Comparison of ENCODE assay signal across 23 mouse cellular contexts in the genomic region with DNA sequence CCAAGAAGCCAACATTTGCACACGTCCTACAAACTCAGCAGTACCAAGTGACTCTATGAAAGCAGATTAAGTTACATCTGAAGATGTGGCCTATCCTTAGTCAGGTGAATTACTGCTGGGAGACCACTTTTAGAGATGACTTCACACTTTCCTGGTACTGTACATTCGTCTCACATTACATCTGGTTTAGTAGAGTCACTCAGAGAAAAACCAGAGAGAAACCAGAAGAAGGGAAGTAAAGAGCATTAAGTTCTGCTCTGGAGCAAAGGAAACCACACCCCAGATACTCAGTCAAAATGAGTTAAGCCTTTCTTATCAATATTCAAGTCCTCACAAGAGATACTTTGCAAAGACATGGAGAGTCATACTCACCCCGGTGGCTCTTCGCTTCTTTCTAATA.
"Had no signal": no experiment of that assay in that cellular context is flagged by ENCODE, and none has a peak within 500 bp of the region (broad histone marks: within the 10 kb centered on the region; RNA-seq: fewer than 3 reads in every experiment).

No protein-coding gene starts in this region.

- H3K4me1 ChIP-seq: limb, embryonic 12.5 days; limb, embryonic 15.5 days; midbrain, embryonic 12.5 days; midbrain, embryonic 15.5 days; neural tube, embryonic 12.5 days had no signal

- H3K9me3 ChIP-seq: limb, embryonic 12.5 days; limb, embryonic 15.5 days; midbrain, embryonic 12.5 days; midbrain, embryonic 15.5 days; neural tube, embryonic 12.5 days had no signal

- H3K9ac ChIP-seq: limb, embryonic 12.5 days; limb, embryonic 15.5 days; liver, embryonic 14.5 days; liver, postnatal 0 days; lung, embryonic 14.5 days; midbrain, embryonic 12.5 days; midbrain, embryonic 15.5 days; neural tube, embryonic 12.5 days had no signal

- H3K4me2 ChIP-seq: limb, embryonic 12.5 days; limb, embryonic 15.5 days; liver, embryonic 11.5 days; lung, embryonic 14.5 days; midbrain, embryonic 12.5 days; midbrain, embryonic 15.5 days; neural tube, embryonic 12.5 days had no signal

- H3K27me3 ChIP-seq: limb, embryonic 12.5 days; limb, embryonic 15.5 days; midbrain, embryonic 12.5 days; midbrain, embryonic 15.5 days; neural tube, embryonic 12.5 days had no signal

- H3K4me3 ChIP-seq: layer of hippocampus, adult 2 months; left cerebral cortex, adult 2 months; limb, embryonic 12.5 days; limb, embryonic 15.5 days; midbrain, embryonic 12.5 days; midbrain, embryonic 15.5 days; neural tube, embryonic 12.5 days had no signal

- ATAC-seq: liver, postnatal 0 days; lung, postnatal 0 days; midbrain, embryonic 15.5 days had no signal

- H3K27ac ChIP-seq: kidney, postnatal 0 days; layer of hippocampus, adult 2 months; left cerebral cortex, adult 2 months; limb, embryonic 12.5 days; limb, embryonic 15.5 days; liver, embryonic 14.5 days; macrophage; midbrain, embryonic 12.5 days; midbrain, embryonic 15.5 days; neural tube, embryonic 12.5 days; stomach, postnatal 0 days had no signal

- DNase-seq: kidney, postnatal 25 days; layer of hippocampus, postnatal 36 days; left cerebral cortex, postnatal 4 days; liver, postnatal 0 days; lung, embryonic 14.5 days; retina, postnatal 1 day; right cerebral cortex, postnatal 25 days; thymus, adult 2 months; thymus, postnatal 14 days; thymus, postnatal 4 days had no signal
